ENCODE assay signal across 9 mouse cellular contexts in the genomic region with DNA sequence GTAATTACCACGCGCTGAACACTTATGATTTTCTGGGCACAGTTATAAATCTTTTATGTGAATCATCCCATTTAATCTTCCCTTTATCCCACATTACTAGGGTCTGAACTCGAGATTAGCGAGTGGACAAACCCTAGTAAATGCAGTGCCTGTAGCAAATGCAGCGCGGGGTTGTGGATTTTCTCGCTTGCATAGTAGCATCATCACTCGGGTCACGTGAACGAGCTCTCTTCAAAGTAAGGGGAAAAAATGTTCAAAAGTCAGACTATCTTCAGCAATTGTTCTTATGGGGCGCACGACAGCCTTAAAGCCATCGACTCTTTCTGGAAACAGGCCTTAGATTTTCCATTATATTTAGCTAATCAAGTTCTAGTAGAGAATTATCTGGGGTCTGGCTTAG. TPM values are rescaled to one million over a fixed set of nuclear protein-coding genes. Genes with fewer than 3 reads are reported as not detected.
DNase-seq lines count a peak whose midpoint lies in the region; ATAC-seq and TF ChIP-seq lines count a peak whose summit lies in the region.
"Had no signal": no experiment of that assay in that cellular context is flagged by ENCODE, and none has a peak within 500 bp of the region (broad histone marks: within the 10 kb centered on the region; RNA-seq: fewer than 3 reads in every experiment).

No protein-coding gene starts in this region.

- peaks cover 9% of the 10 kb centered on the region for H3K36me3 ChIP-seq in kidney, embryonic 15.5 days
- H3K36me3 ChIP-seq in embryonic facial prominence, embryonic 13.5 days: peaks cover 8% of the 10 kb centered on the region
- H3K36me3 ChIP-seq in intestine, embryonic 14.5 days (ENCODE audit: control insufficient read depth, insufficient read depth, low read length): peaks cover 6% of the 10 kb centered on the region
- peaks cover 5% of the 10 kb centered on the region for H3K36me3 ChIP-seq in midbrain, postnatal 0 days (ENCODE audit: insufficient read depth, low read length)

- no peaks in the 10 kb centered on the region for H3K27me3 ChIP-seq in kidney, embryonic 15.5 days
- no peaks in the 10 kb centered on the region for H3K27me3 ChIP-seq in embryonic facial prominence, embryonic 13.5 days
- H3K27me3 ChIP-seq in intestine, embryonic 14.5 days (replicated peaks; ENCODE audit: control insufficient read depth, insufficient read depth, low read length): no peaks in the 10 kb centered on the region
- no peaks in the 10 kb centered on the region for H3K27me3 ChIP-seq in midbrain, postnatal 0 days (ENCODE audit: insufficient read depth, low read length)

- H3K4me1 ChIP-seq in kidney, embryonic 15.5 days: peaks cover 27% of the 10 kb centered on the region
- H3K4me1 ChIP-seq in embryonic facial prominence, embryonic 13.5 days: peaks cover 23% of the 10 kb centered on the region
- peaks cover 16% of the 10 kb centered on the region for H3K4me1 ChIP-seq in intestine, embryonic 14.5 days (replicated peaks; ENCODE audit: control insufficient read depth, insufficient read depth, low read length)
- peaks cover 10% of the 10 kb centered on the region; the same call in 1 of the 2 replicates for H3K4me1 ChIP-seq in midbrain, postnatal 0 days (ENCODE audit: insufficient read depth, low read length)

- peak overlapping the region; percentile 67 for H3K4me3 ChIP-seq in kidney, embryonic 15.5 days (replicated peaks)
- H3K4me3 ChIP-seq in embryonic facial prominence, embryonic 13.5 days: peak overlapping the region; percentile 91
- H3K4me3 ChIP-seq in intestine, embryonic 14.5 days (ENCODE audit: low read depth, low read length): peak overlapping the region; percentile 79
- peak overlapping the region; percentile 96 for H3K4me3 ChIP-seq in midbrain, postnatal 0 days (ENCODE audit: low read depth, low read length)

- no peak for ATAC-seq in kidney, embryonic 15.5 days (replicated peaks; ENCODE audit: low FRiP score)
- ATAC-seq in embryonic facial prominence, embryonic 13.5 days (ENCODE audit: insufficient number of reproducible peaks, insufficient read depth, low FRiP score, low TSS enrichment, low read depth): no peak
- ATAC-seq in intestine, embryonic 14.5 days (replicated peaks; ENCODE audit: low FRiP score, low TSS enrichment, low read depth): no peak
- no peak for ATAC-seq in midbrain, postnatal 0 days (ENCODE audit: low FRiP score)

- WGBS in kidney, embryonic 15.5 days: 81% methylated on average over 13 of the region's 13 CpGs
- WGBS in embryonic facial prominence, embryonic 13.5 days: 79% methylated on average over 13 of the region's 13 CpGs
- 80% methylated on average over 13 of the region's 13 CpGs for WGBS in intestine, embryonic 14.5 days
- 59% methylated on average over 13 of the region's 13 CpGs for WGBS in midbrain, postnatal 0 days

- no peak for TF ChIP-seq CTCF in midbrain, postnatal 0 days (IDR thresholded peaks at IDR 0.05)

- peak overlapping the region; percentile 88 for H3K4me2 ChIP-seq in kidney, embryonic 15.5 days
- H3K4me2 ChIP-seq in embryonic facial prominence, embryonic 13.5 days: peak overlapping the region; percentile 92
- H3K4me2 ChIP-seq in intestine, embryonic 14.5 days (ENCODE audit: low read length): peak overlapping the region; percentile 71
- H3K4me2 ChIP-seq in midbrain, postnatal 0 days (ENCODE audit: low read depth, low read length, poor library complexity, severe bottlenecking): peak overlapping the region; percentile 63

- no peaks in the 10 kb centered on the region for H3K9me3 ChIP-seq in kidney, embryonic 15.5 days (replicated peaks)
- no peaks in the 10 kb centered on the region for H3K9me3 ChIP-seq in embryonic facial prominence, embryonic 13.5 days
- no peaks in the 10 kb centered on the region for H3K9me3 ChIP-seq in intestine, embryonic 14.5 days (ENCODE audit: control insufficient read depth, low read length)
- no peaks in the 10 kb centered on the region for H3K9me3 ChIP-seq in midbrain, postnatal 0 days (ENCODE audit: low read length)

- no peak for DNase-seq in kidney, adult 9 months
- DNase-seq in intestine, embryonic 14.5 days (ENCODE audit: low spot score): no peak
- no peak for DNase-seq in midbrain, postnatal 0 days (ENCODE audit: low spot score)
- no peak for DNase-seq in layer of hippocampus, postnatal 10 days (ENCODE audit: low spot score in 2 of 2)
- DNase-seq in layer of hippocampus, adult 11-12 months (ENCODE audit: low spot score): no peak
- DNase-seq in thymus, postnatal 10 days (ENCODE audit: low spot score in 2 of 2): no peak
- DNase-seq: cerebellum, postnatal 14 days had no signal

- H3K9ac ChIP-seq in kidney, embryonic 15.5 days: peak overlapping the region; percentile 76; the same call in 1 of the 2 replicates
- H3K9ac ChIP-seq in embryonic facial prominence, embryonic 13.5 days: peak overlapping the region; percentile 96
- peak overlapping the region; percentile 89 for H3K9ac ChIP-seq in intestine, embryonic 14.5 days (ENCODE audit: low read length)
- peak overlapping the region; percentile 99 for H3K9ac ChIP-seq in midbrain, postnatal 0 days (replicated peaks; ENCODE audit: low read length, poor library complexity, severe bottlenecking)

- no peak overlapping the region for H3K27ac ChIP-seq in kidney, embryonic 15.5 days
- peak overlapping the region; percentile 88; the same call in 1 of the 2 replicates for H3K27ac ChIP-seq in embryonic facial prominence, embryonic 13.5 days
- H3K27ac ChIP-seq in intestine, embryonic 14.5 days (ENCODE audit: low read depth): no peak overlapping the region
- H3K27ac ChIP-seq in midbrain, postnatal 0 days (ENCODE audit: low read depth, low read length): peak overlapping the region; percentile 100

RNA-seq across cellular contexts. Expression of a gene that starts 1.0 kb away (rescaled TPM):
- polyA plus RNA-seq in kidney, embryonic 15.5 days (2015; fragmentation: Nextera tagmentation; extraction: Ambion mirVana): 62.2 and 67.5 TPM in 2 replicates
- polyA plus RNA-seq in embryonic facial prominence, embryonic 13.5 days (2015; fragmentation: Nextera tagmentation; extraction: Ambion mirVana): 68.3 and 68.5 TPM in 2 replicates
- polyA plus RNA-seq in intestine, embryonic 14.5 days (2014; fragmentation: Nextera tagmentation; extraction: Ambion mirVana): 41.5 and 55.5 TPM in 2 replicates
- total RNA-seq in midbrain, postnatal 0 days (2014; rRNA removed): 124 and 131 TPM in 2 replicates
- 148 and 160 TPM in 2 replicates for polyA plus RNA-seq in midbrain, postnatal 0 days (2015; fragmentation: Nextera tagmentation; extraction: Ambion mirVana)
- 100 to 1,000 TPM; 103 to 111 TPM for total RNA-seq in layer of hippocampus, postnatal 10 days (2021)

RNA-seq across cellular contexts. Expression of a gene that starts 43.3 kb away (rescaled TPM):
- polyA plus RNA-seq in kidney, embryonic 15.5 days (2015; fragmentation: Nextera tagmentation; extraction: Ambion mirVana): 56.3 and 57.6 TPM in 2 replicates
- polyA plus RNA-seq in embryonic facial prominence, embryonic 13.5 days (2015; fragmentation: Nextera tagmentation; extraction: Ambion mirVana): 32.6 and 38.3 TPM in 2 replicates
- 61.4 and 61.5 TPM in 2 replicates for polyA plus RNA-seq in intestine, embryonic 14.5 days (2014; fragmentation: Nextera tagmentation; extraction: Ambion mirVana)
- total RNA-seq in midbrain, postnatal 0 days (2014; rRNA removed): 19.3 and 20.0 TPM in 2 replicates
- 19.2 and 21.5 TPM in 2 replicates for polyA plus RNA-seq in midbrain, postnatal 0 days (2015; fragmentation: Nextera tagmentation; extraction: Ambion mirVana)
- total RNA-seq in layer of hippocampus, postnatal 10 days (2021): 10 to 100 TPM; 26.3 to 30.5 TPM

RNA-seq across cellular contexts. Expression of a gene that starts 47.7 kb away (rescaled TPM):
- 66.3 and 68.7 TPM in 2 replicates for polyA plus RNA-seq in kidney, embryonic 15.5 days (2015; fragmentation: Nextera tagmentation; extraction: Ambion mirVana)
- 77.0 and 83.5 TPM in 2 replicates for polyA plus RNA-seq in embryonic facial prominence, embryonic 13.5 days (2015; fragmentation: Nextera tagmentation; extraction: Ambion mirVana)
- polyA plus RNA-seq in intestine, embryonic 14.5 days (2014; fragmentation: Nextera tagmentation; extraction: Ambion mirVana): 65.8 and 67.6 TPM in 2 replicates
- total RNA-seq in midbrain, postnatal 0 days (2014; rRNA removed): 34.7 and 43.2 TPM in 2 replicates
- 47.2 and 50.1 TPM in 2 replicates for polyA plus RNA-seq in midbrain, postnatal 0 days (2015; fragmentation: Nextera tagmentation; extraction: Ambion mirVana)
- total RNA-seq in layer of hippocampus, postnatal 10 days (2021): 10 to 100 TPM; 46.1 to 52.7 TPM

Comparison
In these comparisons a context has a peak if more than half of its experiments do, and no peak if none do; other contexts are left out.
1. H3K27ac ChIP-seq: peak in embryonic facial prominence, embryonic 13.5 days (single experiment) and midbrain, postnatal 0 days (single experiment); none in kidney, embryonic 15.5 days (single experiment) and intestine, embryonic 14.5 days (single experiment).
2. Peak in every context shown above with its lines, with median percentiles within 50 percentile points of each other: H3K4me2 ChIP-seq, H3K4me3 ChIP-seq and H3K9ac ChIP-seq.